Mouse (Mus musculus): Measurements from ENCODE around the gene Il21r. TPM values are rescaled to one million over a fixed set of nuclear protein-coding genes. Genes with fewer than 3 reads are reported as not detected.

The Il21r gene
- polyA plus RNA-seq, 2 experiments: 0.48 to 1.2 TPM

- H3K4me1 ChIP-seq (replicated peaks; ENCODE audit: control insufficient read depth in 2 of 2, insufficient read depth in 2 of 2, low read length in 1 of 2): peaks cover 2 to 3% of the 10 kb centered on the region in 2 experiments; a peak in 2 of 4 replicates
- no peak for DNase-seq (ENCODE audit: low read depth in 3 of 3, low spot score in 3 of 3)
- H3K4me3 ChIP-seq (ENCODE audit: insufficient read depth in 1 of 2, low read depth in 2 of 2, low read length in 2 of 2): no peak overlapping the region
- H3K9me3 ChIP-seq (ENCODE audit: control insufficient read depth, low read length): no peaks in the 10 kb centered on the region
- TF ChIP-seq CTCF (IDR thresholded peaks at IDR 0.05; ENCODE audit: low read depth) (no peak), EP300 (IDR thresholded peaks at IDR 0.05; ENCODE audit: low read depth) (no peak)
- no peak overlapping the region for H3K4me2 ChIP-seq (ENCODE audit: low read depth)
- no peak overlapping the region for H3K9ac ChIP-seq (replicated peaks)
- ATAC-seq (ENCODE audit: insufficient read depth): no peak
- no peak overlapping the region for H3K27ac ChIP-seq
- H3K27me3 ChIP-seq (ENCODE audit: control insufficient read depth, insufficient read depth, low read length): no peaks in the 10 kb centered on the region
- WGBS (ENCODE audit: insufficient replicate concordance): 40% methylated on average over 2 of the region's 2 CpGs
- no peaks in the 10 kb centered on the region for H3K36me3 ChIP-seq (replicated peaks; ENCODE audit: control insufficient read depth, insufficient read depth, low read depth)
These were observed 29.4 kb upstream of the Il21r start for GRCm38 (mm10) chr7:125573849-125574248.

GRCm38 (mm10) chr7:125574832-125575231 lies 28.4 kb upstream of the Il21r start:
- Histone ChIP-seq H3K9ac (replicated peaks) (no peak overlapping the region), H3K27me3 (ENCODE audit: control insufficient read depth, insufficient read depth, low read length) (no peaks in the 10 kb centered on the region), H3K36me3 (replicated peaks; ENCODE audit: control insufficient read depth, insufficient read depth, low read depth) (no peaks in the 10 kb centered on the region), H3K27ac (no peak overlapping the region), H3K9me3 (ENCODE audit: control insufficient read depth, low read length) (no peaks in the 10 kb centered on the region), H3K4me1 (replicated peaks; ENCODE audit: control insufficient read depth in 2 of 2, insufficient read depth in 2 of 2, low read length in 1 of 2) (peaks cover 2 to 3% of the 10 kb centered on the region in 2 experiments; a peak in 2 of 4 replicates), H3K4me2 (ENCODE audit: low read depth) (no peak overlapping the region), H3K4me3 (ENCODE audit: insufficient read depth in 1 of 2, low read depth in 2 of 2, low read length in 2 of 2) (no peak overlapping the region)
- ATAC-seq (ENCODE audit: insufficient read depth) (no peak), DNase-seq (ENCODE audit: low read depth in 3 of 3, low spot score in 3 of 3) (no peak)
- TF ChIP-seq CTCF (IDR thresholded peaks at IDR 0.05; ENCODE audit: low read depth) (no peak), EP300 (IDR thresholded peaks at IDR 0.05; ENCODE audit: low read depth) (no peak)
- 60% methylated on average over 3 of the region's 3 CpGs for WGBS (ENCODE audit: insufficient replicate concordance)

- no peak overlapping the region for H3K4me2 ChIP-seq (ENCODE audit: low read depth)
- TF ChIP-seq CTCF (IDR thresholded peaks at IDR 0.05; ENCODE audit: low read depth) (no peak), EP300 (IDR thresholded peaks at IDR 0.05; ENCODE audit: low read depth) (no peak)
- 71% methylated on average over 16 of the region's 16 CpGs for WGBS (ENCODE audit: insufficient replicate concordance)
- no peaks in the 10 kb centered on the region for H3K9me3 ChIP-seq (ENCODE audit: control insufficient read depth, low read length)
- no peak overlapping the region for H3K4me3 ChIP-seq (ENCODE audit: insufficient read depth in 1 of 2, low read depth in 2 of 2, low read length in 2 of 2)
- H3K4me1 ChIP-seq (replicated peaks; ENCODE audit: control insufficient read depth in 2 of 2, insufficient read depth in 2 of 2, low read length in 1 of 2): peaks cover 2 to 3% of the 10 kb centered on the region in 2 experiments; a peak in 3 of 4 replicates
- peaks cover under 1% of the 10 kb centered on the region; the same call in 1 of the 2 replicates for H3K27me3 ChIP-seq (ENCODE audit: control insufficient read depth, insufficient read depth, low read length)
- H3K36me3 ChIP-seq (replicated peaks; ENCODE audit: control insufficient read depth, insufficient read depth, low read depth): no peaks in the 10 kb centered on the region
- DNase-seq (ENCODE audit: low read depth in 3 of 3, low spot score in 3 of 3) (no peak), ATAC-seq (ENCODE audit: insufficient read depth) (no peak)
- no peak overlapping the region for H3K27ac ChIP-seq
- no peak overlapping the region for H3K9ac ChIP-seq (replicated peaks)
These were observed 27.3 kb upstream of the Il21r start for GRCm38 (mm10) chr7:125575738-125576540.

GRCm38 (mm10) chr7:125576982-125577381 lies 26.2 kb upstream of the Il21r start:
- TF ChIP-seq EP300 (IDR thresholded peaks at IDR 0.05; ENCODE audit: low read depth) (no peak), CTCF (IDR thresholded peaks at IDR 0.05; ENCODE audit: low read depth) (no peak)
- Histone ChIP-seq H3K9ac (replicated peaks) (no peak overlapping the region), H3K27me3 (ENCODE audit: control insufficient read depth, insufficient read depth, low read length) (peaks cover 3% of the 10 kb centered on the region; the same call in 1 of the 2 replicates), H3K4me1 (replicated peaks; ENCODE audit: control insufficient read depth in 2 of 2, insufficient read depth in 2 of 2, low read length in 1 of 2) (peaks cover 4% of the 10 kb centered on the region in 2 experiments; a peak in 3 of 4 replicates), H3K4me3 (ENCODE audit: insufficient read depth in 1 of 2, low read depth in 2 of 2, low read length in 2 of 2) (no peak overlapping the region), H3K36me3 (replicated peaks; ENCODE audit: control insufficient read depth, insufficient read depth, low read depth) (no peaks in the 10 kb centered on the region), H3K9me3 (ENCODE audit: control insufficient read depth, low read length) (no peaks in the 10 kb centered on the region), H3K27ac (no peak overlapping the region), H3K4me2 (ENCODE audit: low read depth) (no peak overlapping the region)
- DNase-seq (ENCODE audit: low read depth in 3 of 3, low spot score in 3 of 3) (no peak), ATAC-seq (ENCODE audit: insufficient read depth) (no peak)
- 70% methylated on average over 7 of the region's 7 CpGs for WGBS (ENCODE audit: insufficient replicate concordance)

GRCm38 (mm10) chr7:125577486-125578088 lies 25.6 kb upstream of the Il21r start:
- 51% methylated on average over 11 of the region's 11 CpGs for WGBS (ENCODE audit: insufficient replicate concordance)
- ATAC-seq (ENCODE audit: insufficient read depth): no peak
- no peak overlapping the region for H3K27ac ChIP-seq

More at GRCm38 (mm10) chr7:125577486-125578088, 25.6 kb upstream of the Il21r start:
- Histone ChIP-seq H3K4me1 (replicated peaks; ENCODE audit: control insufficient read depth in 2 of 2, insufficient read depth in 2 of 2, low read length in 1 of 2) (peaks cover 4% of the 10 kb centered on the region in 2 experiments; a peak in 3 of 4 replicates), H3K9me3 (ENCODE audit: control insufficient read depth, low read length) (no peaks in the 10 kb centered on the region), H3K4me2 (ENCODE audit: low read depth) (no peak overlapping the region), H3K36me3 (replicated peaks; ENCODE audit: control insufficient read depth, insufficient read depth, low read depth) (no peaks in the 10 kb centered on the region), H3K27me3 (ENCODE audit: control insufficient read depth, insufficient read depth, low read length) (peaks cover 3% of the 10 kb centered on the region; the same call in 1 of the 2 replicates), H3K9ac (replicated peaks) (no peak overlapping the region), H3K4me3 (ENCODE audit: insufficient read depth in 1 of 2, low read depth in 2 of 2, low read length in 2 of 2) (no peak overlapping the region)
- no peak for DNase-seq (ENCODE audit: low read depth in 3 of 3, low spot score in 3 of 3)
- TF ChIP-seq CTCF (IDR thresholded peaks at IDR 0.05; ENCODE audit: low read depth): no peak
- no peak for TF ChIP-seq EP300 (IDR thresholded peaks at IDR 0.05; ENCODE audit: low read depth)
